Mouse (Mus musculus) stomach, postnatal 0 days (tissue): Measurements from ENCODE around the gene Oxgr1. TPM values are rescaled to one million over a fixed set of nuclear protein-coding genes. Genes with fewer than 3 reads are reported as not detected.
"Not testable (repeated sequence)": the region's sequence is repeated elsewhere in the genome, so short reads cannot be mapped to it uniquely, and the experiment has no call there.

Experiments
- ATAC-seq: fragments of 200-750 bp; cut with Nextera tagmentation; 2 replicates; pipeline ENCODE4 v1.8.0; 2017; ENCODE audit not compliant: low FRiP score, low TSS enrichment
- DNase-seq: peaks from one replicate; pipeline ENCODE4 v3.0.0-alpha.2; 2016; ENCODE audit warnings: low spot score
- H3K27ac ChIP-seq: fragments of 300-500 bp; sonication (generic); replicated peaks from 2 replicates; pipeline ENCODE4 v1.5.1; 2014; ENCODE audit warnings: mild to moderate bottlenecking, control low read depth
- H3K27me3 ChIP-seq: fragments of 300-500 bp; sonication (generic); 2 replicates; pipeline ENCODE4 v1.6.1; 2014; ENCODE audit warnings: low read length; ENCODE audit not compliant: control insufficient read depth, insufficient read depth
- H3K36me3 ChIP-seq: fragments of 300-500 bp; sonication (generic); 2 replicates; pipeline ENCODE4 v1.6.1; 2014; ENCODE audit warnings: low read length, mixed read lengths; ENCODE audit not compliant: control insufficient read depth, insufficient read depth
- H3K4me1 ChIP-seq: fragments of 300-500 bp; sonication (generic); replicated peaks from 2 replicates; pipeline ENCODE4 v1.6.1; 2014; ENCODE audit warnings: antibody characterized with exemption; ENCODE audit not compliant: control insufficient read depth, insufficient read depth
- H3K4me2 ChIP-seq: fragments of 300-500 bp; sonication (generic); replicated peaks from 2 replicates; pipeline ENCODE4 v1.6.1; 2014; ENCODE audit warnings: low read depth, mild to moderate bottlenecking, control low read depth, moderate library complexity
- H3K4me3 ChIP-seq: fragments of 300-500 bp; sonication (generic); 2 replicates; pipeline ENCODE4 v1.5.1; 2014; ENCODE audit warnings: low read depth, low read length, control low read depth
- H3K9ac ChIP-seq: fragments of 300-500 bp; sonication (generic); 2 replicates; pipeline ENCODE4 v1.6.1; 2014; ENCODE audit warnings: mild to moderate bottlenecking, low read length, control low read depth, mixed read lengths
- H3K9me3 ChIP-seq: fragments of 300-500 bp; sonication (generic); 2 replicates; pipeline ENCODE4 v1.6.1; 2016; ENCODE audit warnings: low read length; ENCODE audit not compliant: control insufficient read depth
- CTCF ChIP-seq: IDR thresholded peaks from 2 replicates; pipeline ENCODE4 v1.5.1; 2016; ENCODE audit warnings: antibody characterized with exemption, low read depth, mild to moderate bottlenecking, moderate library complexity
- EP300 ChIP-seq: optimal IDR thresholded peaks from 2 replicates; pipeline ENCODE3; 2016; ENCODE audit warnings: antibody characterized with exemption
- WGBS: fragments of 180-500 bp; shearing (Covaris S2); extraction: QIAGEN DNeasy Blood & Tissue Kit; methylation state at CpG from one replicate; pipeline ENCODE4 v1.1.7; 2014; 5-methylcytosine and 5-hydroxymethylcytosine counted together
- polyA plus RNA-seq: library from polyadenylated mRNA; unstranded; fragments of >200 nt; fragmentation: Nextera tagmentation; extraction: Ambion mirVana; gene quantifications from 2 replicates; pipeline ENCODE4 v1.2.1, GENCODE M21; 2015

The Oxgr1 gene
- polyA plus RNA-seq, 1 experiment from 2014 or later: 0.05 TPM

- H3K27ac ChIP-seq: no peak overlapping the region
- no peaks in the 10 kb centered on the region for H3K4me1 ChIP-seq
- no peak overlapping the region for H3K9ac ChIP-seq
- ATAC-seq: no peak
- H3K27me3 ChIP-seq: no peaks in the 10 kb centered on the region
- 63% methylated on average over 1 of the region's 1 CpGs for WGBS
- H3K4me3 ChIP-seq: no peak overlapping the region
- DNase-seq: no peak
- no peak for TF ChIP-seq CTCF
- TF ChIP-seq EP300: no peak
- H3K4me2 ChIP-seq: no peak overlapping the region
- H3K36me3 ChIP-seq: no peaks in the 10 kb centered on the region
- no peaks in the 10 kb centered on the region for H3K9me3 ChIP-seq
These were observed 55.0 kb downstream of the Oxgr1 start for GRCm38 (mm10) chr14:119987257-119987656.

GRCm38 (mm10) chr14:119986778-119987177, 55.5 kb downstream of the Oxgr1 start:
- DNase-seq (no peak), ATAC-seq (no peak)
- Histone ChIP-seq H3K27me3 (no peaks in the 10 kb centered on the region), H3K27ac (no peak overlapping the region), H3K4me3 (no peak overlapping the region), H3K9me3 (no peaks in the 10 kb centered on the region), H3K9ac (no peak overlapping the region), H3K4me1 (no peaks in the 10 kb centered on the region), H3K4me2 (no peak overlapping the region), H3K36me3 (no peaks in the 10 kb centered on the region)
- TF ChIP-seq CTCF (no peak), EP300 (no peak)
- WGBS: 67% methylated on average over 6 of the region's 6 CpGs

- not testable (repeated sequence) for H3K4me2 ChIP-seq, H3K27ac ChIP-seq, H3K4me1 ChIP-seq, H3K9ac ChIP-seq, H3K27me3 ChIP-seq, H3K36me3 ChIP-seq, H3K4me3 ChIP-seq, ATAC-seq, H3K9me3 ChIP-seq, DNase-seq
- 86% methylated on average over 7 of the region's 7 CpGs for WGBS
These were observed 55.9 kb downstream of the Oxgr1 start for GRCm38 (mm10) chr14:119986351-119986750.

DNA sequence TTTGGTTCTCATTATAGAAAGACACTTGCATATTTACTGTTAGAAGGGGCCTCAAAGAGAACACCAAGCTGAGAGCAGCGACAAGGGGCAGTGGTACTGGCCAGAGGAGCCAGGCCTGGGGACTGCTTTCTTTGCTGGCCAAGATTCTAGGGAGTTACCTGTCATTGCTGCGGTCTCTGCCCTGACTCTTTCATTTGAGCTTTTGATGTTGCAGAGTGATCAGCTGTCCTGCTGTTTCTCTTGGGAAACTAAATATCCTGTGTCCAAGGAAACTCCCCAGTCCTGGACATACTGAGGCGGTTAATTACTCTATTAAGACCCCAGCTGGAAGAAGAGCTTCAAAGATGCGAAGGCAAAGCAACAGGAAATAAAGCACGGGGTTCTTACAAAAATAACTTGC, 60.9 kb downstream of the Oxgr1 start:
- no peaks in the 10 kb centered on the region for H3K4me1 ChIP-seq
- no peaks in the 10 kb centered on the region for H3K9me3 ChIP-seq
- 79% methylated on average over 5 of the region's 5 CpGs for WGBS
- no peak overlapping the region for H3K4me3 ChIP-seq
- H3K36me3 ChIP-seq: no peaks in the 10 kb centered on the region
- H3K27me3 ChIP-seq: no peaks in the 10 kb centered on the region
- ATAC-seq (no peak), DNase-seq (no peak)
- no peak overlapping the region for H3K4me2 ChIP-seq
- H3K9ac ChIP-seq: no peak overlapping the region
- TF ChIP-seq CTCF: no peak
- TF ChIP-seq EP300: no peak
- no peak overlapping the region for H3K27ac ChIP-seq

- TF ChIP-seq CTCF (no peak), EP300 (no peak)
- no peak for ATAC-seq
- WGBS: 84% methylated on average over 6 of the region's 6 CpGs
These were observed 61.5 kb downstream of the Oxgr1 start for GRCm38 (mm10) chr14:119980698-119981235.

More at GRCm38 (mm10) chr14:119980698-119981235, 61.5 kb downstream of the Oxgr1 start:
- H3K4me3 ChIP-seq: no peak overlapping the region
- no peaks in the 10 kb centered on the region for H3K9me3 ChIP-seq
- no peak for DNase-seq
- no peak overlapping the region for H3K9ac ChIP-seq
- H3K27ac ChIP-seq: no peak overlapping the region
- no peak overlapping the region for H3K4me2 ChIP-seq
- no peaks in the 10 kb centered on the region for H3K27me3 ChIP-seq
- H3K36me3 ChIP-seq: no peaks in the 10 kb centered on the region
- no peaks in the 10 kb centered on the region for H3K4me1 ChIP-seq

Other genes with a start within 250 kb of the Oxgr1 start
- 101 and 104 TPM in 2 replicates for gene Mbnl2, start 233.2 kb upstream of the Oxgr1 start, polyA plus RNA-seq